Mouse (Mus musculus): Measurements from ENCODE around the gene Dlk1.
"Not testable (repeated sequence)": the region's sequence is repeated elsewhere in the genome, so short reads cannot be mapped to it uniquely, and the experiment has no call there.

The Dlk1 gene

DNA sequence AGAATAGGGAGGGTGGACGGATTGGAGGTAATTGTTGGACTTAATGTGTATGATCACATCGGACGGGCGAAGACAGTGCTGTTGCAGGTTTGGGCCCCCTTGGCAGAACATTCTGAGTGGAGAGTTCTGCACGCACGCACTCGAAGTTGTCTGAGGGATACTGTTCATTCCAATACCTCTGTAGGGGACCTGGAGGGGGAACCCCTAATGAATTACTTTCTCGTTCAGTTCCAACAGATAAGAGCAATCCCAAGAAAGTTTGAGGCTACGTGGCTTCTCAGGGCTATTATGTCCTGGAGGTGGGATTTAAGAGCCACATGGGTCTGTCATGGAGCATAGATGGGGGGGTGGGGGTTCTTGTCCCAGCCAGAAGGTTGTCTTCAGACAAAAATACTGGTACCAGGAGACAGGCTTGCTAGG lies 21.6 kb downstream of the Dlk1 start:
- DNase-seq (ENCODE audit: extremely low spot score), result no peak

DNA sequence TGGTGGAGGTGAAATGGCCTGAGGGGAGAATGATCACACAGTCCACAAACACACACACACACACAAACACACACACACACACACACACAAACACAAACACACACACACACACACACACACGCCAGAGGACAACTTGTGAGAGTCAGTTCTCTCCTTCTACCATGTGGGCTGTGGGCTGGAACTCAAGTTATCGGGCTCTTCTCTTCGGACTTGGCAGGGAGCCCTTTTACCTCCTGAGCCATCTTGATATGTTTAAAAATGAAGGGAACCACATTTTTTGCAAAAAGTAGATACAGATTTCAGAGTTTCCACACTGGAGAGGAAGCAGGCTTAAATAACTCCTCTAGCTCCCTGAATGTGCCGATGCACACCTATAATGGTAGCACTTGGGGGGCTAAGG lies 22.9 kb downstream of the Dlk1 start:
- no peak for DNase-seq (ENCODE audit: extremely low spot score)

DNA sequence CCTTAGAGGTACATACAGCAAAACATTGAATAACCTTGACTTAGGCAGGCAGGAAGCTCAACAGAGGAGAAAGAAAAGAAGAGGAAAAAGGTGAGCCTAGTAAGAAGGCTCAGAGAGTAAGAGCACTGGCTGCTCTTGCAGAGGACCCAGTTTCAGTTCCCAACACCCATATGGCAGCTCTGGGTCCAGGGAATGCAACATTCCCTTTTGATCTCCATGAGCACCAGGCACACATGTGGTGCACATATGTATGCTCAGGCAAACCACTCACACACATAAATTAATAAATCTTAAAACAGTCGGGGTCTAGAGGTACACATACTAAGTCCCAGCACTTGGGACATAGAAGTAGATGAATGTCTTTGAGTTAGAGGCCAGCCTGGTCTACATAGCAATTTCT lies 33.9 kb downstream of the Dlk1 start:
- DNase-seq (ENCODE audit: extremely low spot score), result not testable (repeated sequence)

DNA sequence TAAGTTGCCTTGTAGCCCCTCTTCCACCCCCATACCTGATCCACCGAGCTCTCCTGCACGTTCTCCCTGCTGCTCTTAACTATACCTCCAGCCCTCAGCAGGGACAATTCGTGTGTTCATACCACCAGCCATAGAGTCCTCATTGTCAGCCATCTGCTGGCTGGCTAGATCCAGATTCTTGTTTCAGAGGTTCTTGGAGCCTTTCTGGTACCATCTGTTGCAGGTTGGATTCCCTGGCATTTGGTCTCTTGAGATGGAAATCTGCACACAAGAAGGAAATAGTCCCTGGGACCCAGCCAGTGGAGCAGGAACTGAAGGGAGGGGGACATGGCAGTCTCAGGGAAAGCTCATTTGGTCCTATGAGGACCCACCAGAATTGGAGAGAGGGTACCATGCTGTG lies 39.1 kb downstream of the Dlk1 start:
- no peak for DNase-seq (ENCODE audit: extremely low spot score)

DNA sequence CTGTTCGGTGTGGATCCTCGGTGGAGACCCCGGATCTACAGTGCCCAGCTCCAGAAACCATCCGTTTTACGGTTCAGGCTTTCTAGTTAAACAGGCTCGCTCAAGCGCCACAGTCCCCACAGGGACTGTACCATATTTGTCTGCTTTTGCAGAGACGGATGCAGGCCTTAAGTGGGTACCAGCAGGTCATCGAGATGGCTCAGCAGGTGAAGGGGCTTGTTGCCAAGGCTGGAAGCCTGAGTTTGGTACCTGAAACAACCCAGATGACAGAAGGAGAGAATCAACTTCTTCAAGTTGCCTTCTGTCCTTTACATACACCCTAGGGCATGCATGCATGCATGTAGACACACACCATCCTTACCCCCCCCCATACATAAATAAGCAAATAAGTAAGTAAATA lies 40.8 kb downstream of the Dlk1 start:
- DNase-seq (ENCODE audit: extremely low spot score), result no peak

DNA sequence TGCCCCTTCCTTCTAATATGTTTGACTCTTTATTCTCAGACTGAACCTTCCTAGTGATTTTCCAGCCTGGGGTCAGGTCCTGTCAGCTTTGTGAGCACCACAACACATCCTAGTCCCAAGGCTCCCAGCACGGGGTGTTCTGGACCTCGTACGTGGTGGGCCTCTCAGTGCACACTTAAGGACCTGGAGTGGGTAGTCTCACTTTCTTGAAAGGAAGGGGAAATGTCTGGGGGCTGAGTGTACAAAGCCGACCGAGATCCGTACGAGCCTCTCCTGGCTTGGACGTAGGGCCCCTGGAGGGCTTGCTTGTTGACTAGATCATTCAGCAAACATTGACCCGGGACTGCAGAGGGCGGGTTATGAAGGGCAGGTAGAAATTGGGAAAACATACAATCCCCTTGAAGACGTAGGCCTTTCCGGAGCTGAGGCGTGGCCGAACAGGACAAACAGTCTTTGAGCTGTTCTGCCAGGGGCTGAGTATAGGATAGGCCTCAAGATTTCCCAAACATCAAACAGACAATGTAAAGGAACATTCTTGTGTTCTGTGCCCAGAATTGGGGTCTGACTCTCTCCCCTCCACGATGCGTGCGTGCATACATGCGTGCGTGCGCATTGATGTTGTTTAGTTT lies 42.5 kb downstream of the Dlk1 start:
- DNase-seq (ENCODE audit: extremely low spot score), result no peak

DNA sequence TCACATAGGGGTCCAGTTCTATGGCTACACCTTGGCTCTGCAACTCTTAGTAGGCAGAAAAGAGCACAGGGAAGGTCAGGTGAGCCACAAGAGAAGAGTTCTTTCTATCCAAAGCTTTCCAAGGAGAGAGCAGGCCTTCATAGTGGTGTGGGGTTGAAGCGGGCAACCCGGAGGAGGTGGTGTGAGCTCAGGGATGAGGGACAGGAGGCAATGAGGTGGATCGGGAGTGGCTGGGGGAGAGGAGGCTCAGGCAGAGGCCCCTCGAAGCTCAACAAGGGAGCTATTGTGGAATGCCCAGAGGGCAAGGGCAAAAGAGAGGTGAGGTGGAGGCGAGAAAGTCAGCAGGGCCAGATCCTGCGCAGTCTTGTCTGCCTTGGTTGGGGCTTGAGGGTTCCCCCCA lies 43.8 kb downstream of the Dlk1 start:
- no peak for DNase-seq (ENCODE audit: extremely low spot score)

DNA sequence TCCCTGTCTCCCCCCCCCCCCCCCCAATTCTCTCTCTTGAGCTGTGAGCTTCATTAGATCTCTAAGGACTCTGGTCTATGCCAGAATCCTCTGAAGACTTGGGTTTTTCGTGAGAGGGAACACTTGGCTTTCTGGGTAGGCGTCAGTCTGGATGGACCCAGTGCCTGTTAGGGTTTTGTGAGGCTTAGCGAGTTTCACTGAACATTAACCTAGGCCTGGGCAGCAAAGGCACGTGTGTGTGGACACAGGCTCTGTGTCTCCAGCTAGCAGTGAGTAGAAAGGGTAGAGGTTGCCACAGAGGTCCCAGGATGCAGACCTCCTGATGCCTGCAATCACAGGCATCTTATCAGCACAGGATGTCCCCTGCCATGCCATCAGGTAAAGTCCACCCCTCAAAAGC lies 48.4 kb downstream of the Dlk1 start:
- DNase-seq (ENCODE audit: extremely low spot score), result no peak

DNA sequence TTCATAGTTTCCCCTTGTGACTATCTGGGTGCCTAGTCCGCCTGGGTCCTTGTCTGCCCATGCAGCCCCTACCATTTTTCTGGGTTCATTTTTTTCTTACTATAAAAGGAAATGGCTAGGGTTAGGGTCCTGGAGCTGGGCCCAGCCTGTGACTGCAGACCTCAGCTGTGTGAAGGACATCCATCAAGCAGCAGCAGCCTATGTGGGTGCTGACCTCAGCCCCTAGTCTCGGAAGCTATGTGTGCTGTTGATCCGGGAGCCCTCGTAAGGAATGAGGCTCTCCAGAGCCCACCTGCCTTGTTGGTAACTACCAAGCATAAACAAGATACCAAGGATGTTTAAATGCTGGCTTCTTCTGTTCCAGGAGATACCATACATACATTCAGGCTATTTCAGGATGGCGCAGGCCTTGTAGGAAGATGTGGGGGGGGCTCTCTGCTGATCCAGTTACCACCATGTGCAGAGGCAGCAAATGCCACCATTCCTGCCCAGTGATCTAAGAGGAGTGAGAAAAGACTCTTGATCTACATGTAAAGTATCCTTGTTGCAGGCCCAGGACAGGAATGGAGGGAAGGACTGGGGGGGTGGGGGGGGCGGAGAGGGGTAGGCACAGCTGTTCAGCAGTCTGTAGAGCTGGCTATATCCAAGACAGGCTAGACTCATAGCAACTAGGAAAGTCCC lies 49.9 kb downstream of the Dlk1 start:
- DNase-seq (ENCODE audit: extremely low spot score), result no peak

DNA sequence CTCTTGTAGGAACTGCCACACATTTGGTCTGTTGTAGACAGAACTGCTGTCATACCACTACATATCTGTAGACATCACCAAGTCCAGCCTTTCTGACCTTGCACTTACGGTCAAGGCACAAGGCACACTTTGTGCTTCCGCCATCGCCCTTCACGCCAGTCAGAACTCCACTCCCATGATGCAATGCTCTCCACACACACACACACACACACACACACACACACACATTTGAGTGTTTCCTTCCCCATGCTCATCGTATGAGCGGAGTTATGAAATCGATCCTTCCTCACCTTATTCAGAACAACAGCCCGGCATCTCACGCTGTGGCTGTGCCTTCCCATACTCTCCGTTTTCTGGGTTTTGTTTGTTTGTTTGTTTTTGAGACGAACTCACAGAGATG lies 55.1 kb downstream of the Dlk1 start:
- DNase-seq (ENCODE audit: extremely low spot score), result no peak

DNA sequence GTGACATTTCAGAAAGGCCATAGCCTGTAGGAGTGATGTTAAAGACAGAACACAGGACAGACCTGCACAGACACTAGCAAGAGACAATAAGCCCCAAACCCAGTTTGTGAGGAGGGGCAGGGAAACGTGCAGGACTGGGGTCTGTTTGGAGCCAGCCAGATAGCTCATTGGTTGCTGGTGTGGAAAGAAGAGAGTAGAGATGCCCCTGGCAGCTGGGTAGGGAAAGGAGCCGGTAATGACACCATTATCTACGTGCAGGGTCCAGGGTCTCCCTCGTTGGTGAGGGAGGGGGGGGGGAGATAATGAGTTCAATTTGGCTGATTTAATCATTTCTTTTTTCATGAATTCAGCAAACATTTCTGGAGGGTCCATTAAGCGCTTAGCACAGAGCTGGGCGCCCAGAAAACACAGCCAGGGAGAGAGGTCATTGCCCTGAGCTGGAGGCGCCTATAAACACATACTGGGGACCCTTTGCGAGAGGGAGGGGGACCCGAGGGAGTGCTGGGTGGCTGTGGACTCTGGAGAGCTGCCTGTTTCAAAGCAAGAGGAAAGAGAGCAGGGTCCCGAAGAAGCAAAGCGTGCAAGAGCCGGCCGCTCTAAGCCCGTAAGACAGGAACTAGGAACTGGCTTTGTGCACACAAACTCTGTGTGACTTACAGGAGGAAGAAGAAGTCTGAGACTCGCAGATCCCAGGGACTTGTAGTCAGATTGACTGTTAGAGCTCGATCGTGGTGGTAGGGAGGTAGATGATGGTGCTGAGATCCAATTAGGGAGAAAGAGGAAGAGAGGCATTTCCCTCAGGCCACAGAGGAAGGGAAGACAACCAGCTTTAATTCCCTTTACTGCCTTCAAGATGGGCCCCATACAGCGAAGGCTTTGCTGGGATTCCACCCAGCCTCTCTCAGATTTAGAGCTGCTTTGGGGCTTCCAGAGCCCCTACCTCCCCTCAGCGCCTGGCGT lies 56.2 kb downstream of the Dlk1 start:
- DNase-seq (ENCODE audit: extremely low spot score), result no peak

DNA sequence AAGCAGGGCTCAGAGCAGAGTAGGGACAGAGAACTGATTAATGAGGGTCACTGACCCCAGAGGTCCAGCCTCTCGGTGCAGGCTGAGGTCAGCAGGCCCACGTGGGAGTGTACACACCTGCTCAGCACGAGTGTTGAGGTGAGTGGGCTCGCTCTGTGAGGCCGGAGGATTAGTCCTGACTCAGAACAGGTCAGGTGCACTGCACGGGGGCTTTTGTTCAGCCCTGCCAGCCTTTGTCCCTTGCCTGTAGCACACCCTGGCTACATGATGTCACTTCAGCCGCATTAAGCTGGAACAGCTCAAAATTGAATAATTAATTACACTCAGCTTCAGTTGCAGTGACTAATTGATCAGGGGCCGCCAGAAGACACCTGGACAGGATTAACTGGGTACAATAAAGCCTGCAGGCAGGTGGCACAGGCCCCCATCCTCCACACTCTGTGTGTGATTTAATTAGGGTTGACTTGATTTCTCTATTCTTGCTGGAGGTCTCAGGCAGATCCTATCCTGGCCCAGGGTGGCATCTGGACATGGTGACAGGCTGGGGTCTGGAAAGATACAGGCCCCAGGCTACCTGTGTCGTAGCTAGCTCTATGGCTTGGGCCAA lies 57.0 kb downstream of the Dlk1 start:
- peak; percentile 76 for DNase-seq (ENCODE audit: extremely low spot score)

DNA sequence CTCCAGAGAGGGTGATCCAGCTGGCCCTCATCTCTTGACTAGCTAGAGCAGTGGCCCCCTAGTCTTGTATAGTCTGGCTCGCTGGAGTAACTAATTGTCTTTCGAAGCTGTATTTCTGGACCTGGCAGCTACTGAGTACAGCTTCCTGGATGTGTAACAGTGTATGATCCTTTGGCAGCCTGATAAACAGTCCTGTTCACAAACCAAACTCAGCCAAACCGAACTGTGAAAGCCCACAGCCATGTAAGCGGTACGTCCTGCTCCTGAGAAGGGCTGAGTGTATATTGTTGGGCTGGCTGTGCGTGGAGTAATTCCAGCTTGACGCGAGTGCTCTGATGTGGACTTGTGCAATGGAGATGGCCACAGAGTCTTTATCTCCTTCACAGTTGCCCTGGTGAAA lies 57.6 kb downstream of the Dlk1 start:
- no peak for DNase-seq (ENCODE audit: extremely low spot score)

DNA sequence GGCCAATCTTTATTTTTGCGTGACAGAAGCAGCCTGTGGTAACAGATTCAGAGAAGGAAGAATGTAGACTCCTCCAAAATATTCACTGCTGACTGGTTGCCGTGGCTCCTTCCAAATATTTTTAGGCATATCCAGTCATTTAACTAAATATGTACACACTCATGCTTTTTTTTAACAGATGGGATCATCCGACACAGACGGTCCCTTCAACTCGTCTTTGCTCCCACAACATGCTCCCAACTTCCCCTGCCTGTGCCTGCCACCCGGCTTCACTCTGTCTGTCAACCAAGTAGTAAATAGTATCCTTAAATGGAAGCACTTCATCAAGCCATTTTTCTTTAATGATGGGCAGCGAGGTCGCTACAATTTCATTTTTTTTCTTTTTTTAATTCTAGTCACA lies 58.8 kb downstream of the Dlk1 start:
- DNase-seq (ENCODE audit: extremely low spot score), result no peak

DNA sequence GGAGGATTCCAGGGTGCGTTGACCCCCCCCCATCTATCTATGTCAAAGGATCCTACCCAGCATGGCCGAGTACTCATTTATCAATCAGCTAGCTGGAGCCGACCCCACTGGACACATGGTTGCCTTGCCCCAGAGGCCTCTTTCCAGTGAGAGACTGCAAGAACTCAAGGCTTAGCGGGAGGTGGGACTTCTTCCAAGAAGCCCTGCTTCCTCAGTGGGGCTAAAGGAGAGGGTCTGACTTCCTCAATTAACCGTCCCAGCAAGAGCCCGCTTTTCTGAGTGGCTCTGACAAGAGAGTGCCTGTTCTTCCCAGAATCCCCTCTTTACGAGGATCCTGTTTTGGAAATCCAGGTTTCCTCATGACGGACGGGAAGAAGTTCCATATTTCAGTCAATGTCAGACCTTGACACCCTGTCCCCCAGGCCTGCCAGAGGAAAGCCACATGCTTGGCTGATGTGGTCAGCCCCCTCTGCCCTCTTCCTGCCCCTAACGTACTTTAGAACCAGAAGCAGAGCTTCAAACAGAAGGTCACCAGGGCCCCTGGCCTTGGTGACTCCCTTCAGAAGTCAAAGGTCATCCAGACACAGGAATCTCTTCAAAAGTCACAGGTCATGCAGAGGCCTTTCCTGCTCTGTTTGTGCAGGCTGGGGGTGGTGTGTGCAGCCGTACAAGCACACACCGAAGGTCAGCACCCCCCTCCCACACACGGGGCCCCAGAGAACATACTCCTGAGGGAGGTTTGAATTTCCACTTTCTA lies 59.7 kb downstream of the Dlk1 start:
- peak; percentile 83 for DNase-seq (ENCODE audit: extremely low spot score)
